Mouse (Mus musculus) CH12F3 (cell line): ENCODE results near the gene Fam114a2.
"Not testable (repeated sequence)": the region's sequence is repeated elsewhere in the genome, so short reads cannot be mapped to it uniquely, and the experiment has no call there.

Source experiments
- in situ Hi-C: fragments of 300-500 bp; cut with MboI; formaldehyde crosslinking; loops from 2 replicates; pipeline ENCODE4 v1.14.3; 2020; ENCODE audit warnings: low sequenced_read_pairs

Gene Fam114a2

GRCm38 (mm10) chr11:57518091-57518750 lies at the start of gene Fam114a2, which contains the start of gene Mfap3:
Fam114a2 (minus strand) TSS chr11:57518617.
Mfap3 (plus strand) TSS chr11:57518664.
- in situ Hi-C loops: no loop called here

DNA sequence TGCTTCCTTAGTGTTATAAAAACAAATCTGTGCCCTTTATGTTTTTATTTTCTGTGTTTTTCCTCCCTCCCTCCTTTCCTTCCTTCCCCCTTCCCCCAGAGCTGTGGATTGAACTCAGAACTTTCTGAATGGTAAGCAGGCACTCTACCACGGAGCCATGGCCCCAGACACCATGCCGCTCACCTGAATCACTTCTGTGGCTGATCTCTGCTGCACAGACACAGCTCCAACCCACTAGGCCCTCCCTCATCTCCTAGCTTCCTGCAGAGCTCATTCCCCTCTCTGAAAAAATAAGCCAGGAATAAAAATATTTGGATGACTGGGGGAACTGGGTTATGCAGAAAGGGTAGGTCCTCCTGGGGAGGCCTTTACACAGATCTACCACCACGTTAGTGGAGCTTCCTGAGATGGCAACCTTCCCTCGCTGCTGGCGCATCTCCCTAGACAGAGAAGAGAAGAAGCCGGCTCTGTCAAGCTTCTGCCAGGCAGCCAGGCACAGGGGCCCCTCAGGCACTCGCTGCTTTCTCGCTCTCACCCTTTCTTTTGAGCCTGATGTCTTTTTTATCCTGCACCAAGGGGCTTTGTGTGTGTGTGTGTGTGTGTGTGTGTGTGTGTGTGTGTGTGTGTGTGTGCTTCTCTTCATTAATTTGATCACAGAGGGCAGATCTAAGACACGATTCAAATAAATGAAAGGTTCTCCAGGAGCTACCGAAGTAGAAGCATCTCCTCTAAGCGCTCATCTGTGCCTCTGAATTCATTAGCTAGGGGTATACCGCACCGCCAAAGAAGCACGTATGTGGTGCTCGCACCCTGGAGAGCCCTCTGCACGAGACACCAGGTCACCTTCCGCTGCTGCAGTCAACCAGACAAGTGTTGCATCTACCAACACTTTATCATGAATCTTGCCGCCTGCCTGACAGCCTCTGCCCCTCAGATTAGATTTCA lies 47.9 kb upstream of the Fam114a2 start:
- in situ Hi-C loops: no loop called here

DNA sequence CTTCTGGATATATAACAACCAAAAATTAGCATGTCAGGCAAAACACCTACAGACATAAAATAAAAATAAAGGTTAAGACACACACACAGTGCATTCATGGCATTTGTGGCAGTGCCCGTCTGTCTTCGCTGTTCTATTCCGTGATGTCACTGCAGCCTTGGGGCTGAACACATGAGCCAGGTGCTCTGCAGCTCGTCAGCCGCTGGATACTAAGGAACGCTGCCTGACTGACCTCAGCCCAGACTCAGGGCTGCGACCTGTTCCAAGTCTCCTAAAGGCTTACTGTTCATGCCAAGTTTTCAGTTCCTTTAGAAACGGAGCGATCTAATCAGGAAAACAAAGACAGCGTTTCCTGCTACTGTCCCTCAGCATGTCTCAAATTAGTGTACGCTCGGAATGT lies 46.1 kb upstream of the Fam114a2 start:
- in situ Hi-C loops: no loop called here

- in situ Hi-C loops: not testable (repeated sequence)
Measured at GRCm38 (mm10) chr11:57557936-57558335, 39.5 kb upstream of the Fam114a2 start.

DNA sequence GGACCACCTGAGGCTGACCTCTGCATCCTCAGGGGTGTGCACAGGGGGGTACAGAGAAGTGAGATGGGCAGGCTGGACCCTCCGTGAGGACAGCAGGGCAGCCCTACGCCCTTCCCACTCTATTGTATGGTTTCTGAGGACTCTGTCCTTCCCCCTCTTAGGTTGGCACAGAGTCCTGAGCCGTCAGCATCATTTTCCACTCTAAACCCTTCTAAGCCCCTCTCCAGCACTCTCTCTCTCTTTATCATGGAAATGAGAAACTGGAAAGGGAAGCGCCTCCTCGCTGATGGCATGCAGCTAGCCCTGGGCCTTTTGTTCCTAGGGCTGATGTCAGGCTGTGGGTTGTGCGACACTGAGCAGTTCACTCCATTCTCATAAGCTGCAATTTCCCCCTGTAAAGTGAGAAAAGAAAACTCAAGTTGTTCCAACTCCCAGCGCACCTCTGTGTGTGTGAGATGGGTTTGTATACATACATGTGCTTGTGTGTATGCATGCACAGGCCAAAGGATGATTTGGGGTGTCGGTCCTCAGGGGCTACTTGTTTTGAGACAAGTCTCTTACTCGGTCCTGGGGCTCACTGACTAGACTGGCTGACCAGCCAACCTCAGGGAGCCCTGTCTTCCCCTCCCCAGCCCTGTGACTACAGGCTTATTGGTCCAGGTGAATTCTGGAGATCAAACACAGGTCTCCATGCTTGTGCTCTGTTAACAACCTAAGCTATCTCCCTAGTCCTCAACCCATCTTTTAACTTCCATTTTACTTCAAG lies 34.8 kb upstream of the Fam114a2 start:
- in situ Hi-C loops: no loop called here

- in situ Hi-C loops: no loop called here
Measured at GRCm38 (mm10) chr11:57551016-57551415, 32.6 kb upstream of the Fam114a2 start.

- in situ Hi-C loops: no loop called here
Measured at GRCm38 (mm10) chr11:57550230-57550629, 31.8 kb upstream of the Fam114a2 start.

GRCm38 (mm10) chr11:57548618-57549550 lies 30.5 kb upstream of the Fam114a2 start:
- in situ Hi-C loops: loop anchor here (10.0 kb wide), 1 partner anchor 236 kb away; no protein-coding TSS in a partner anchor

DNA sequence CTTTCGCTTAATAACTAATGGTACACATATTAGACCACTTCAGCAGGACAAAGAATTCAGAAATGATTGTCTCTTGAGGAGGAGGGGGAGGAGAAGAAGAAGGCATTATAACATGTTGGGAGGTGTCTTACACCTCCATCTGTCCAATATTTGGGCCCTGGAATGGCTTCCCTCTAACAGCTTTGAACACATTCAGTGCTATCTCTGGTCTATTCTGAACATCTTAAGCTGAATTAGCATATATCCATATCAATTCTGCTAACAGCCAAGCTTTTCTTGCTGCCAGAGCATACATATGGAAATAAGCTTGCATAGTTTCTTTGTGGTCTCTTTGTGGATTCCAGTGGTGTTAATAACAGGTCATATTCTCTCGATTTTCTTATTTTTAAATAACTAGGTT lies 22.3 kb upstream of the Fam114a2 start:
- in situ Hi-C loops: loop anchor here (10.0 kb wide), 1 partner anchor 244 kb away; no protein-coding TSS in a partner anchor

- in situ Hi-C loops: loop anchor here (10.0 kb wide), 1 partner anchor 245 kb away; no protein-coding TSS in a partner anchor
Measured at GRCm38 (mm10) chr11:57539841-57540418, 21.5 kb upstream of the Fam114a2 start.

- in situ Hi-C loops: no loop called here
Measured at GRCm38 (mm10) chr11:57535912-57536311, 17.5 kb upstream of the Fam114a2 start.

DNA sequence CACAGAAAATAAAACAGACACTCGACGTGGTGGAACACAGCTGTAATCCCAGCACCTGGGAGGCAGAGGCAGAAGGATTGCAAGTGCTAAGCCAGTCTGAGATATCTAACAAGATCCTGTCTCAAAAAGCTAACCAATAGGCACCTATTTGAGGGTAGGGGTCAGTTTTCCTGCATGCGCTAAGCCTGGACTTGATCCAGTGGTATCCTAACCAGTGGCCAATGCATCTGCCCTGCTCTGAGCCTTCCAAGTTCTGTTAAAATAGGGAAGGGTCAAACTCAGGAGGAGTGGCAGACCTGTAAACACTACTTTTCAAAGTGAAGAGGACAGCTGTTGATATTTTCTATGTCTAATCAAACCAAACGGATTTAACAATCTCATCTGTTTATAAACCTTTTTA lies 13.9 kb upstream of the Fam114a2 start:
- in situ Hi-C loops: no loop called here

GRCm38 (mm10) chr11:57531300-57531950 lies 13.0 kb upstream of the Fam114a2 start:
- in situ Hi-C loops: no loop called here

- in situ Hi-C loops: no loop called here
Measured at GRCm38 (mm10) chr11:57529111-57529510, 10.7 kb upstream of the Fam114a2 start.

DNA sequence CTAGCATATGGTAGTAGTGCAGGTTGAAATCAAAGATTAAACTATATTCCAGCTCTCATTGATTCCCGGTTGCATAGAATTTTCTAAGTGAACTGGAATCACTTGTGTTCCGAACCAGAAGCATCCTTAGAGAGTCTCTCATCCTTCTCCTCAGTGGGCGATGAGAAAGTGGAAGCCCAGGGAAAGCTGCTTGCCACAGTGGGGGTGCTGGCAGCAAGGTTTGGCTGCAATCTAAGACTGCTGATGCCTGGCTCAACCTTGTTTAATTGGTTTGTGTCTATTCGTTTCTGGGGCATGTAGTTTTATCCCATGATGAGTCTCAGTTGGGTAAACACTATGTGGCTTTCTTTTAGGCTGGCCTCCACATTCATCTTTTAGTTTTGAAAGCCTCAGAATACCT lies 9.1 kb upstream of the Fam114a2 start:
- in situ Hi-C loops: no loop called here

GRCm38 (mm10) chr11:57525900-57526299 lies 7.5 kb upstream of the Fam114a2 start:
- in situ Hi-C loops: no loop called here

DNA sequence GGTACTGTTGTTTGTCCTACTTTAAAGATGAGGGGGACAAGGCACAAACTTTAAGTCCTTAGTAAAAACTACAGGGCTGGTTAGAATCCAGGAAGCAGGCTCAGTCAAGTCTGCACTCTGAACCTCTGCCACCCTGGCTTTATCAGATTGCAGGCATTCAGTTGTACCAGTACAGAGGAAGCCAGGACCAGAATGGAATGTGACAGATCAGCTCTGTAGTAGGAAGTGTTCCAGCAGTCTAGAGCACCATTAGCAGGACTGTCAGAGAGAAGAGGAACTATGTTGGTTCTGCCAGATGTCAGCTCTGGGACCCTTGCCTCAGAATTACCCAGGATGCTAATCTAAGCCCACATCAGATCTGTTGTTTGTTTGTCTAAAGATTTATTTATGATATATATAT lies 6.2 kb upstream of the Fam114a2 start:
- in situ Hi-C loops: no loop called here

GRCm38 (mm10) chr11:57523418-57523817 lies 5.0 kb upstream of the Fam114a2 start:
- in situ Hi-C loops: no loop called here

DNA sequence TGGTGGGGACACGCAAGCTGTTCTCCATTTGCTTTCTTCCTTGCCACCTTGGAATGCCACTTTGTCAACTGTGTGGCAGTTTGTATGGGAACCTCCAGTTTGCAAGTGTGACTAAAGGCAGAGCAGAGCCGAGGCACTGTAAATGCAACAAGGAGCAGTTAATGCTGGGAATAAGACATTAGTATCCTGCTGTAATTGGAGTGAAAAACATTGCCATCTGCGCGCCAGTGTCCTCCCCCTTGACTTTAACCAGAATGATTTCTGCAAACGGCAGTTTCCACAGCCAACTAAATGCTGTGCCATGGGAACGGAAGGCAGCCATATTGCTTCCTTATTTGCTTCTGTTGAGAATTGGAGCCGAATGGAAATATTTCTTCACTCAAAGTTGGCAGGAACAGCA lies 3.6 kb upstream of the Fam114a2 start:
- in situ Hi-C loops: no loop called here
